13 mouse cellular contexts compared by ENCODE assay signal in genomic region chr2:7530461-7531184, GRCm38 (mm10). TPM values are rescaled to one million over a fixed set of nuclear protein-coding genes. Genes with fewer than 3 reads are reported as not detected.
DNase-seq lines count a peak whose midpoint lies in the region; ATAC-seq and TF ChIP-seq lines count a peak whose summit lies in the region.
"Had no signal": no experiment of that assay in that cellular context is flagged by ENCODE, and none has a peak within 500 bp of the region (broad histone marks: within the 10 kb centered on the region; RNA-seq: fewer than 3 reads in every experiment).

No protein-coding gene starts in this region.

- WGBS in neural tube, embryonic 11.5 days, result 51% methylated on average over 8 of the region's 8 CpGs
- 24% methylated on average over 8 of the region's 8 CpGs for WGBS in neural tube, embryonic 15.5 days
- 16% methylated on average over 8 of the region's 8 CpGs for WGBS in forebrain, embryonic 15.5 days
- 29% methylated on average over 8 of the region's 8 CpGs for WGBS in hindbrain, embryonic 16.5 days
- 18% methylated on average over 8 of the region's 8 CpGs for WGBS in midbrain, postnatal 0 days
- WGBS in embryonic facial prominence, embryonic 10.5 days, result 61% methylated on average over 8 of the region's 8 CpGs
- WGBS in liver, embryonic 12.5 days (ENCODE audit: insufficient replicate concordance), result 67% methylated on average over 8 of the region's 8 CpGs

- no peak for DNase-seq in neural tube, embryonic 11.5 days (ENCODE audit: low spot score)
- no peak for DNase-seq in midbrain, postnatal 0 days (ENCODE audit: low spot score)
- DNase-seq in embryonic facial prominence, embryonic 10.5 days (ENCODE audit: low spot score), result no peak
- DNase-seq: adrenal gland, postnatal 36 days; kidney, postnatal 10 days; lung, adult 18-20 months had no signal

- H3K4me2 ChIP-seq in neural tube, embryonic 11.5 days (ENCODE audit: low read depth), result no peak overlapping the region
- H3K4me2 ChIP-seq in neural tube, embryonic 15.5 days, result no peak overlapping the region
- H3K4me2 ChIP-seq in forebrain, embryonic 15.5 days (replicated peaks), result no peak overlapping the region
- no peak overlapping the region for H3K4me2 ChIP-seq in hindbrain, embryonic 16.5 days (ENCODE audit: low read length)
- no peak overlapping the region for H3K4me2 ChIP-seq in midbrain, postnatal 0 days (ENCODE audit: low read depth, low read length, poor library complexity, severe bottlenecking)
- no peak overlapping the region for H3K4me2 ChIP-seq in liver, embryonic 12.5 days
- H3K4me2 ChIP-seq: neural tube, embryonic 12.5 days had no signal

- H3K9me3 ChIP-seq in neural tube, embryonic 11.5 days (ENCODE audit: control insufficient read depth, low read length), result no peaks in the 10 kb centered on the region
- H3K9me3 ChIP-seq in neural tube, embryonic 15.5 days (replicated peaks), result no peaks in the 10 kb centered on the region
- H3K9me3 ChIP-seq in forebrain, embryonic 15.5 days, result no peaks in the 10 kb centered on the region
- H3K9me3 ChIP-seq in hindbrain, embryonic 16.5 days (ENCODE audit: control insufficient read depth, low read length), result no peaks in the 10 kb centered on the region
- no peaks in the 10 kb centered on the region for H3K9me3 ChIP-seq in midbrain, postnatal 0 days (ENCODE audit: low read length)
- no peaks in the 10 kb centered on the region for H3K9me3 ChIP-seq in embryonic facial prominence, embryonic 10.5 days
- no peaks in the 10 kb centered on the region for H3K9me3 ChIP-seq in liver, embryonic 12.5 days (replicated peaks)
- H3K9me3 ChIP-seq: intestine, embryonic 15.5 days; neural tube, embryonic 12.5 days had no signal

- no peak overlapping the region for H3K27ac ChIP-seq in neural tube, embryonic 11.5 days (ENCODE audit: low read depth, low read length)
- no peak overlapping the region for H3K27ac ChIP-seq in neural tube, embryonic 15.5 days (replicated peaks)
- H3K27ac ChIP-seq in forebrain, embryonic 15.5 days (replicated peaks), result peak overlapping the region; percentile 66
- peak overlapping the region; percentile 66 for H3K27ac ChIP-seq in hindbrain, embryonic 16.5 days (ENCODE audit: low read depth, low read length)
- peak overlapping the region; percentile 74 for H3K27ac ChIP-seq in midbrain, postnatal 0 days (ENCODE audit: low read depth, low read length)
- no peak overlapping the region for H3K27ac ChIP-seq in embryonic facial prominence, embryonic 10.5 days (replicated peaks)
- H3K27ac ChIP-seq in liver, embryonic 12.5 days, result no peak overlapping the region
- H3K27ac ChIP-seq: intestine, embryonic 15.5 days; neural tube, embryonic 12.5 days had no signal

- no peak overlapping the region for H3K9ac ChIP-seq in neural tube, embryonic 11.5 days (ENCODE audit: low read length)
- no peak overlapping the region for H3K9ac ChIP-seq in neural tube, embryonic 15.5 days (replicated peaks)
- no peak overlapping the region for H3K9ac ChIP-seq in forebrain, embryonic 15.5 days (replicated peaks)
- H3K9ac ChIP-seq in hindbrain, embryonic 16.5 days (ENCODE audit: low read depth, low read length), result no peak overlapping the region
- no peak overlapping the region for H3K9ac ChIP-seq in midbrain, postnatal 0 days (replicated peaks; ENCODE audit: low read length, poor library complexity, severe bottlenecking)
- no peak overlapping the region for H3K9ac ChIP-seq in liver, embryonic 12.5 days
- H3K9ac ChIP-seq: intestine, embryonic 15.5 days; neural tube, embryonic 12.5 days had no signal

- no peak for TF ChIP-seq CTCF in midbrain, postnatal 0 days (IDR thresholded peaks at IDR 0.05)

- H3K36me3 ChIP-seq in neural tube, embryonic 11.5 days (ENCODE audit: control insufficient read depth, insufficient read depth, low read length), result no peaks in the 10 kb centered on the region
- H3K36me3 ChIP-seq in neural tube, embryonic 15.5 days, result no peaks in the 10 kb centered on the region
- H3K36me3 ChIP-seq in forebrain, embryonic 15.5 days, result no peaks in the 10 kb centered on the region
- no peaks in the 10 kb centered on the region for H3K36me3 ChIP-seq in hindbrain, embryonic 16.5 days (ENCODE audit: control insufficient read depth, insufficient read depth, low read length)
- H3K36me3 ChIP-seq in midbrain, postnatal 0 days (ENCODE audit: insufficient read depth, low read length), result no peaks in the 10 kb centered on the region
- H3K36me3 ChIP-seq in embryonic facial prominence, embryonic 10.5 days (replicated peaks), result no peaks in the 10 kb centered on the region
- H3K36me3 ChIP-seq in liver, embryonic 12.5 days, result no peaks in the 10 kb centered on the region
- H3K36me3 ChIP-seq: intestine, embryonic 15.5 days; neural tube, embryonic 12.5 days had no signal

- ATAC-seq in neural tube, embryonic 11.5 days (ENCODE audit: insufficient read depth, low FRiP score, low TSS enrichment), result 0 out of 2 replicates have a peak, but pooled peaks have one; percentile 35
- no peak for ATAC-seq in neural tube, embryonic 15.5 days (ENCODE audit: low FRiP score)
- peak; percentile 49; the same call in 1 of the 2 replicates for ATAC-seq in forebrain, embryonic 15.5 days (replicated peaks)
- ATAC-seq in hindbrain, embryonic 16.5 days, result peak; percentile 74; the same call in 1 of the 2 replicates
- ATAC-seq in midbrain, postnatal 0 days (ENCODE audit: low FRiP score), result no peak; the same call in 1 of the 2 replicates
- ATAC-seq in liver, embryonic 12.5 days, result no peak
- no peak for ATAC-seq in CD4-positive, CD25-positive, alpha-beta regulatory T cell, adult 4 months

- no peak overlapping the region for H3K4me3 ChIP-seq in neural tube, embryonic 11.5 days (ENCODE audit: low read depth, low read length)
- no peak overlapping the region for H3K4me3 ChIP-seq in neural tube, embryonic 15.5 days (replicated peaks)
- no peak overlapping the region for H3K4me3 ChIP-seq in forebrain, embryonic 15.5 days
- no peak overlapping the region for H3K4me3 ChIP-seq in hindbrain, embryonic 16.5 days (ENCODE audit: low read length)
- H3K4me3 ChIP-seq in midbrain, postnatal 0 days (ENCODE audit: low read depth, low read length), result no peak overlapping the region
- H3K4me3 ChIP-seq in embryonic facial prominence, embryonic 10.5 days, result no peak overlapping the region
- H3K4me3 ChIP-seq in liver, embryonic 12.5 days, result no peak overlapping the region
- H3K4me3 ChIP-seq: intestine, embryonic 15.5 days; neural tube, embryonic 12.5 days had no signal

- no peaks in the 10 kb centered on the region for H3K27me3 ChIP-seq in neural tube, embryonic 11.5 days (ENCODE audit: control insufficient read depth, insufficient read depth, low read length)
- H3K27me3 ChIP-seq in neural tube, embryonic 15.5 days (replicated peaks), result no peaks in the 10 kb centered on the region
- H3K27me3 ChIP-seq in forebrain, embryonic 15.5 days, result no peaks in the 10 kb centered on the region
- no peaks in the 10 kb centered on the region for H3K27me3 ChIP-seq in hindbrain, embryonic 16.5 days (replicated peaks; ENCODE audit: control insufficient read depth, insufficient read depth, low read length)
- no peaks in the 10 kb centered on the region for H3K27me3 ChIP-seq in midbrain, postnatal 0 days (ENCODE audit: insufficient read depth, low read length)
- no peaks in the 10 kb centered on the region for H3K27me3 ChIP-seq in embryonic facial prominence, embryonic 10.5 days (replicated peaks; ENCODE audit: low read depth, poor library complexity, severe bottlenecking)
- no peaks in the 10 kb centered on the region for H3K27me3 ChIP-seq in liver, embryonic 12.5 days (replicated peaks)
- H3K27me3 ChIP-seq: intestine, embryonic 15.5 days; neural tube, embryonic 12.5 days had no signal

- 0 out of 2 replicates have a peak, but pooled peaks cover 2% of the 10 kb centered on the region for H3K4me1 ChIP-seq in neural tube, embryonic 11.5 days (ENCODE audit: control insufficient read depth, insufficient read depth, low read length)
- peaks cover 15% of the 10 kb centered on the region for H3K4me1 ChIP-seq in neural tube, embryonic 15.5 days
- peaks cover 23% of the 10 kb centered on the region for H3K4me1 ChIP-seq in forebrain, embryonic 15.5 days
- peaks cover 7% of the 10 kb centered on the region for H3K4me1 ChIP-seq in hindbrain, embryonic 16.5 days (ENCODE audit: control insufficient read depth, insufficient read depth, low read depth, low read length)
- H3K4me1 ChIP-seq in midbrain, postnatal 0 days (ENCODE audit: insufficient read depth, low read length), result peaks cover 5% of the 10 kb centered on the region; the same call in 1 of the 2 replicates
- no peaks in the 10 kb centered on the region for H3K4me1 ChIP-seq in embryonic facial prominence, embryonic 10.5 days
- H3K4me1 ChIP-seq in liver, embryonic 12.5 days, result no peaks in the 10 kb centered on the region
- H3K4me1 ChIP-seq: intestine, embryonic 15.5 days had no signal

RNA-seq across cellular contexts. Expression of gene Celf2, which starts 21.3 kb away (rescaled TPM):
- polyA plus RNA-seq in neural tube, embryonic 11.5 days (2014; fragmentation: Nextera tagmentation; extraction: Ambion mirVana), result 65.8 and 70.3 TPM in 2 replicates
- 115 and 120 TPM in 2 replicates for polyA plus RNA-seq in neural tube, embryonic 15.5 days (2015; fragmentation: Nextera tagmentation; extraction: Ambion mirVana)
- 322 and 348 TPM in 2 replicates for polyA plus RNA-seq in forebrain, embryonic 15.5 days (2015; fragmentation: Nextera tagmentation; extraction: Ambion mirVana)
- 130 and 134 TPM in 2 replicates for polyA plus RNA-seq in hindbrain, embryonic 16.5 days (2015; fragmentation: Nextera tagmentation; extraction: Ambion mirVana)
- 135 and 145 TPM in 2 replicates for total RNA-seq in midbrain, postnatal 0 days (2014; rRNA removed)
- polyA plus RNA-seq in midbrain, postnatal 0 days (2015; fragmentation: Nextera tagmentation; extraction: Ambion mirVana), result 97.6 and 112 TPM in 2 replicates
- 27.7 and 32.0 TPM in 2 replicates for polyA plus RNA-seq in embryonic facial prominence, embryonic 10.5 days (2016; fragmentation: Nextera tagmentation; extraction: Ambion mirVana)
- polyA plus RNA-seq in liver, embryonic 12.5 days (2016; fragmentation: Nextera tagmentation; extraction: Ambion mirVana), result 13.6 and 14.3 TPM in 2 replicates
- polyA plus RNA-seq in CD4-positive, CD25-positive, alpha-beta regulatory T cell, adult 4 months (2017; shearing (Covaris generic)), result 100 to 1,000 TPM; 207 to 227 TPM

Comparison
In these comparisons a context has a peak if more than half of its experiments do, and no peak if none do; other contexts are left out.
1. ATAC-seq: peak in neural tube, embryonic 11.5 days (single experiment), forebrain, embryonic 15.5 days (single experiment) and hindbrain, embryonic 16.5 days (single experiment); none in neural tube, embryonic 15.5 days (single experiment), midbrain, postnatal 0 days (single experiment), liver, embryonic 12.5 days (single experiment) and CD4-positive, CD25-positive, alpha-beta regulatory T cell, adult 4 months (single experiment).
2. H3K27ac ChIP-seq: peak in forebrain, embryonic 15.5 days (single experiment), hindbrain, embryonic 16.5 days (single experiment) and midbrain, postnatal 0 days (single experiment); none in neural tube, embryonic 11.5 days (single experiment), neural tube, embryonic 15.5 days (single experiment), embryonic facial prominence, embryonic 10.5 days (single experiment) and liver, embryonic 12.5 days (single experiment).